Mouse (Mus musculus) heart, postnatal 4 days (tissue): ENCODE measurements at regions not wholly inside any gene's neighbourhood (a gene's known extent, or its start where the extent isn't known, plus 50 kb on each side); places are given as distances from the start of the nearest gene placed in this dataset.

Experiments
- DNase-seq: peaks from one replicate; pipeline ENCODE4 v3.0.0; 2021

GRCm38 (mm10) chr10:70814354-70815131 is 158.8 kb upstream of the Phyhipl start:
- DNase-seq, result peak; percentile 13

- no peak for DNase-seq
Observed at GRCm38 (mm10) chr10:70809411-70809810, 153.6 kb upstream of the Phyhipl start.

GRCm38 (mm10) chr10:70806786-70807385 is 151.1 kb upstream of the Phyhipl start:
- DNase-seq, result no peak

- DNase-seq, result peak; percentile 26
Observed at GRCm38 (mm10) chr10:70800736-70801306, 145.1 kb upstream of the Phyhipl start.

- no peak for DNase-seq
Observed at GRCm38 (mm10) chr10:70799906-70800305, 144.1 kb upstream of the Phyhipl start.

- DNase-seq, result peak; percentile 39
Observed at GRCm38 (mm10) chr10:70799191-70799742, 143.5 kb upstream of the Phyhipl start.

- DNase-seq, result no peak
Observed at GRCm38 (mm10) chr10:70788814-70789452, 133.2 kb upstream of the Phyhipl start.

GRCm38 (mm10) chr10:70781036-70781435 is 125.3 kb upstream of the Phyhipl start:
- no peak for DNase-seq

GRCm38 (mm10) chr10:70778596-70778995 is 122.8 kb upstream of the Phyhipl start:
- no peak for DNase-seq

- no peak for DNase-seq
Observed at GRCm38 (mm10) chr10:70774571-70774970, 118.8 kb upstream of the Phyhipl start.

GRCm38 (mm10) chr10:70774159-70774558 is 118.4 kb upstream of the Phyhipl start:
- no peak for DNase-seq

GRCm38 (mm10) chr10:70767461-70767860 is 111.7 kb upstream of the Phyhipl start:
- DNase-seq, result no peak

- no peak for DNase-seq
Observed at GRCm38 (mm10) chr10:70766869-70767268, 111.1 kb upstream of the Phyhipl start.

- no peak for DNase-seq
Observed at GRCm38 (mm10) chr10:70766450-70766849, 110.7 kb upstream of the Phyhipl start.

GRCm38 (mm10) chr10:70763206-70763605 is 107.4 kb upstream of the Phyhipl start:
- no peak for DNase-seq

- no peak for DNase-seq
Observed at GRCm38 (mm10) chr10:70759686-70760085, 103.9 kb upstream of the Phyhipl start.

GRCm38 (mm10) chr10:70751771-70752170 is 96.0 kb upstream of the Phyhipl start:
- DNase-seq, result no peak

GRCm38 (mm10) chr10:70750356-70751145 is 94.8 kb upstream of the Phyhipl start:
- no peak for DNase-seq

- DNase-seq, result no peak
Observed at GRCm38 (mm10) chr10:70746612-70747011, 90.8 kb upstream of the Phyhipl start.

GRCm38 (mm10) chr10:70741909-70742308 is 86.1 kb upstream of the Phyhipl start:
- no peak for DNase-seq

- peak; percentile 30 for DNase-seq
Observed at GRCm38 (mm10) chr10:70740095-70740494, 84.3 kb upstream of the Phyhipl start.

- no peak for DNase-seq
Observed at GRCm38 (mm10) chr10:70739348-70739966, 83.7 kb upstream of the Phyhipl start.
